Mouse (Mus musculus) forebrain, postnatal 0 days (tissue): Measurements from ENCODE around the gene Arfgap3. TPM values are rescaled to one million over a fixed set of nuclear protein-coding genes. Genes with fewer than 3 reads are reported as not detected.

Experiments
- ATAC-seq: fragments of 200-750 bp; cut with Nextera tagmentation; 2 replicates; pipeline ENCODE4 v1.8.0; 2017; ENCODE audit warnings: mild to moderate bottlenecking, moderate library complexity
- DNase-seq: peaks from one replicate; pipeline ENCODE4 v3.0.0-alpha.2; 2015
- H3K27ac ChIP-seq: fragments of 300-500 bp; sonication (generic); 2 replicates; pipeline ENCODE4 v1.5.1; 2014; ENCODE audit warnings: low read depth, mild to moderate bottlenecking, antibody characterized with exemption, low read length, moderate library complexity, mixed read lengths
- H3K27me3 ChIP-seq: fragments of 300-500 bp; sonication (generic); 2 replicates; pipeline ENCODE4 v1.6.1; 2014; ENCODE audit warnings: mild to moderate bottlenecking, low read length, mixed read lengths; ENCODE audit not compliant: insufficient read depth
- H3K36me3 ChIP-seq: fragments of 300-500 bp; sonication (generic); 2 replicates; pipeline ENCODE4 v1.6.1; 2014; ENCODE audit warnings: mild to moderate bottlenecking, moderate library complexity; ENCODE audit not compliant: insufficient read depth
- H3K4me1 ChIP-seq: fragments of 300-500 bp; sonication (generic); 2 replicates; pipeline ENCODE4 v1.6.1; 2014; ENCODE audit warnings: antibody characterized with exemption; ENCODE audit not compliant: insufficient read depth
- H3K4me2 ChIP-seq: fragments of 300-500 bp; sonication (generic); 2 replicates; pipeline ENCODE4 v1.6.1; 2014; ENCODE audit warnings: low read depth, mild to moderate bottlenecking, moderate library complexity
- H3K4me3 ChIP-seq: fragments of 300-500 bp; sonication (generic); 2 replicates; pipeline ENCODE4 v1.5.1; 2014; ENCODE audit warnings: low read depth, low read length, mixed read lengths
- H3K9ac ChIP-seq: fragments of 300-500 bp; sonication (generic); 2 replicates; pipeline ENCODE4 v1.6.1; 2014; ENCODE audit warnings: mild to moderate bottlenecking
- H3K9me3 ChIP-seq: fragments of 300-500 bp; sonication (generic); 2 replicates; pipeline ENCODE4 v1.6.1; 2016; ENCODE audit warnings: low read length
- CTCF ChIP-seq: sonication (generic); IDR thresholded peaks from 2 replicates; pipeline ENCODE4 v1.5.1; 2016; ENCODE audit warnings: antibody characterized with exemption, control low read depth, low read depth
- WGBS: fragments of 180-500 bp; shearing (Covaris S2); extraction: QIAGEN DNeasy Blood & Tissue Kit; methylation state at CpG from one replicate; pipeline ENCODE4 v1.1.7; 2014; 5-methylcytosine and 5-hydroxymethylcytosine counted together
- polyA plus RNA-seq: library from polyadenylated mRNA; unstranded; fragments of >200 nt; fragmentation: Nextera tagmentation; extraction: Ambion mirVana; gene quantifications from 2 replicates; pipeline ENCODE4 v1.2.1, GENCODE M21; 2015
- total RNA-seq: library from RNA; depleted of rRNA; stranded (reverse); fragments of >200 nt; gene quantifications from 2 replicates; pipeline ENCODE4 v1.2.3, GENCODE M21; 2014; rRNA removed

Arfgap3 gene
- total and polyA plus RNA-seq, 2 experiments from 2014 or later: 33.7 to 41.0 TPM

GRCm38 (mm10) chr15:83251176-83252004 is 98.7 kb downstream of the Arfgap3 start, which contains the start of gene A4galt:
Gene A4galt (minus strand): TSS chr15:83251774.
- DNase-seq: no peak
- TF ChIP-seq CTCF: no peak
- Histone ChIP-seq H3K4me1 (no peaks in the 10 kb centered on the region), H3K9ac (peak within 1 kb of the TSS; percentile 46), H3K4me3 (peak within 1 kb of the TSS; percentile 46), H3K27me3 (peaks cover 24% of the 10 kb centered on the region), H3K9me3 (no peaks in the 10 kb centered on the region), H3K36me3 (no peaks in the 10 kb centered on the region), H3K4me2 (peak within 1 kb of the TSS; percentile 78), H3K27ac (no peak within 1 kb of the TSS)
- 2% methylated on average over 61 of the region's 66 CpGs for WGBS
- ATAC-seq: no peak

GRCm38 (mm10) chr15:83250651-83251175 is 99.3 kb downstream of the Arfgap3 start:
- H3K9ac ChIP-seq: peak overlapping the region; percentile 46; the same call in 1 of the 2 replicates
- H3K27me3 ChIP-seq: peaks cover 24% of the 10 kb centered on the region
- WGBS: 1% methylated on average over 20 of the region's 20 CpGs
- no peaks in the 10 kb centered on the region for H3K4me1 ChIP-seq
- H3K27ac ChIP-seq: no peak overlapping the region
- ATAC-seq (no peak), DNase-seq (no peak)
- no peaks in the 10 kb centered on the region for H3K36me3 ChIP-seq
- H3K4me2 ChIP-seq: peak overlapping the region; percentile 78
- H3K9me3 ChIP-seq: no peaks in the 10 kb centered on the region
- H3K4me3 ChIP-seq: peak overlapping the region; percentile 46
- TF ChIP-seq CTCF: no peak

Other genes with a start within 250 kb of the Arfgap3 start
- 104 and 122 TPM in 2 replicates for gene Rrp7a, start 227.4 kb downstream of the Arfgap3 start, total RNA-seq
- gene Rrp7a, start 227.4 kb downstream of the Arfgap3 start, polyA plus RNA-seq: 89.5 and 94.9 TPM in 2 replicates
- gene Poldip3, start 200.9 kb downstream of the Arfgap3 start, total RNA-seq: 86.6 and 100 TPM in 2 replicates
- 95.9 and 103 TPM in 2 replicates for gene Poldip3, start 200.9 kb downstream of the Arfgap3 start, polyA plus RNA-seq
- gene Cyb5r3, start 177.7 kb downstream of the Arfgap3 start, total RNA-seq: 81.2 and 92.5 TPM in 2 replicates
- 88.3 and 149 TPM in 2 replicates for gene Cyb5r3, start 177.7 kb downstream of the Arfgap3 start, polyA plus RNA-seq
- gene A4galt, start 98.5 kb downstream of the Arfgap3 start, total RNA-seq: 3.3 and 11.6 TPM in 2 replicates
- gene A4galt, start 98.5 kb downstream of the Arfgap3 start, polyA plus RNA-seq: 3.7 and 4.9 TPM in 2 replicates
- 13.8 and 20.9 TPM in 2 replicates for gene Pacsin2, start 114.4 kb upstream of the Arfgap3 start, total RNA-seq
- gene Pacsin2, start 114.4 kb upstream of the Arfgap3 start, polyA plus RNA-seq: 10.4 and 16.5 TPM in 2 replicates
- gene Ttll1, start 160.6 kb upstream of the Arfgap3 start, total RNA-seq: 39.5 and 47.4 TPM in 2 replicates
- 76.2 and 115 TPM in 2 replicates for gene Ttll1, start 160.6 kb upstream of the Arfgap3 start, polyA plus RNA-seq
- gene Bik, start 176.6 kb upstream of the Arfgap3 start, total RNA-seq: not detected in 2 replicates
- gene Bik, start 176.6 kb upstream of the Arfgap3 start, polyA plus RNA-seq: 0.33 and 0.84 TPM in 2 replicates
- 5.7 and 13.6 TPM in 2 replicates for gene Tspo, start 213.3 kb upstream of the Arfgap3 start, total RNA-seq
- 15.3 and 18.0 TPM in 2 replicates for gene Tspo, start 213.3 kb upstream of the Arfgap3 start, polyA plus RNA-seq
- gene Mcat, start 213.5 kb upstream of the Arfgap3 start, total RNA-seq: 50.3 and 53.8 TPM in 2 replicates
- gene Mcat, start 213.5 kb upstream of the Arfgap3 start, polyA plus RNA-seq: 40.9 and 46.3 TPM in 2 replicates
- gene Ttll12, start 244.9 kb upstream of the Arfgap3 start, total RNA-seq: 42.9 and 43.3 TPM in 2 replicates
- gene Ttll12, start 244.9 kb upstream of the Arfgap3 start, polyA plus RNA-seq: 34.8 and 38.7 TPM in 2 replicates